Mouse (Mus musculus) hindbrain, embryonic 10.5 days (tissue): ENCODE measurements around the gene Ube2b. TPM values are rescaled to one million over a fixed set of nuclear protein-coding genes. Genes with fewer than 3 reads are reported as not detected.

Experiments
- DNase-seq: peaks from one replicate; pipeline ENCODE4 v3.0.0-alpha.2; 2017; ENCODE audit warnings: low spot score
- H3K27ac ChIP-seq: fragments of 300-500 bp; sonication (generic); 2 replicates; pipeline ENCODE4 v1.5.1; 2016; ENCODE audit warnings: mild to moderate bottlenecking, moderate library complexity
- H3K27me3 ChIP-seq: fragments of 300-500 bp; sonication (generic); 2 replicates; pipeline ENCODE4 v1.6.1; 2016; ENCODE audit warnings: mild to moderate bottlenecking; ENCODE audit not compliant: poor library complexity, insufficient read depth, severe bottlenecking
- H3K36me3 ChIP-seq: fragments of 300-500 bp; sonication (generic); 2 replicates; pipeline ENCODE4 v1.6.1; 2016; ENCODE audit warnings: mild to moderate bottlenecking, moderate library complexity
- H3K4me1 ChIP-seq: fragments of 300-500 bp; sonication (generic); replicated peaks from 2 replicates; pipeline ENCODE4 v1.6.1; 2016; ENCODE audit warnings: mild to moderate bottlenecking
- H3K4me3 ChIP-seq: fragments of 300-500 bp; sonication (generic); 2 replicates; pipeline ENCODE4 v1.5.1; 2016; ENCODE audit warnings: mild to moderate bottlenecking, moderate library complexity
- H3K9me3 ChIP-seq: fragments of 300-500 bp; sonication (generic); 2 replicates; pipeline ENCODE4 v1.6.1; 2016; ENCODE audit warnings: mild to moderate bottlenecking, moderate library complexity
- WGBS: fragments of 180-500 bp; shearing (Covaris S2); methylation state at CpG from one replicate; pipeline ENCODE4 v1.1.7; 2016; 5-methylcytosine and 5-hydroxymethylcytosine counted together
- polyA plus RNA-seq: library from polyadenylated mRNA; unstranded; fragments of >200 nt; fragmentation: Nextera tagmentation; extraction: Ambion mirVana; gene quantifications from 2 replicates; pipeline ENCODE4 v1.2.1, GENCODE M21; 2016

Gene Ube2b
- polyA plus RNA-seq, 1 experiment from 2014 or later: 205 TPM

GRCm38 (mm10) chr11:51960967-51961471 lies 39.5 kb downstream of the Ube2b start:
- Histone ChIP-seq H3K4me1 (no peaks in the 10 kb centered on the region), H3K36me3 (no peaks in the 10 kb centered on the region), H3K27me3 (no peaks in the 10 kb centered on the region), H3K27ac (no peak overlapping the region), H3K4me3 (no peak overlapping the region), H3K9me3 (no peaks in the 10 kb centered on the region)
- DNase-seq: no peak
- 75% methylated on average over 11 of the region's 11 CpGs for WGBS

DNA sequence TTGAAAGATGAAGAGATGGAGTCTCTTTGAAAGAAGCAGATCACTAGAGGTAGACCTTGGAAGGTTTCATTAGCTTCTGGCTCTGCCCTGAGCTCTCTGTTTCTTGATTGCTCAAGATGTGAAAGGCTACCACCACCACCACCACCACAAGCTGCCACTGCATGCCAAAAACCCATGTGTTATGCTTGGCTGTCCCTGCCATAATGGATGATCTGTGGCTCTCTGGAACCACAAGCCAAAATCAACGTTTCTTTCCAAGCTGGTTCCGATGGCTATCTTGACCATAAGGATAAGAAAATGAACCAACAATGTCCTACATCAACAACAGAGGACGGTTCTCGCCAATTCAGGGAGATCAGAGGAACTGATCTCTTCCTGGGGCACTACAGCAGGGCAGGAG lies 40.5 kb downstream of the Ube2b start:
- Histone ChIP-seq H3K36me3 (no peaks in the 10 kb centered on the region), H3K27ac (no peak overlapping the region), H3K27me3 (no peaks in the 10 kb centered on the region), H3K4me1 (no peaks in the 10 kb centered on the region), H3K4me3 (no peak overlapping the region), H3K9me3 (no peaks in the 10 kb centered on the region)
- DNase-seq: no peak
- 86% methylated on average over 4 of the region's 4 CpGs for WGBS

GRCm38 (mm10) chr11:51959511-51959910 lies 41.1 kb downstream of the Ube2b start:
- no peaks in the 10 kb centered on the region for H3K36me3 ChIP-seq
- H3K27me3 ChIP-seq: no peaks in the 10 kb centered on the region
- H3K4me3 ChIP-seq: no peak overlapping the region
- H3K4me1 ChIP-seq: no peaks in the 10 kb centered on the region
- no peak for DNase-seq
- H3K9me3 ChIP-seq: no peaks in the 10 kb centered on the region
- 82% methylated on average over 5 of the region's 5 CpGs for WGBS
- H3K27ac ChIP-seq: no peak overlapping the region

- Histone ChIP-seq H3K4me1 (no peaks in the 10 kb centered on the region), H3K27ac (no peak overlapping the region), H3K9me3 (no peaks in the 10 kb centered on the region), H3K4me3 (no peak overlapping the region), H3K36me3 (no peaks in the 10 kb centered on the region), H3K27me3 (no peaks in the 10 kb centered on the region)
- 91% methylated on average over 4 of the region's 4 CpGs for WGBS
- DNase-seq: no peak
Measured at GRCm38 (mm10) chr11:51957760-51958159, 42.8 kb downstream of the Ube2b start.

- H3K9me3 ChIP-seq: no peaks in the 10 kb centered on the region
- no peaks in the 10 kb centered on the region for H3K27me3 ChIP-seq
- no peaks in the 10 kb centered on the region for H3K36me3 ChIP-seq
- 86% methylated on average over 9 of the region's 9 CpGs for WGBS
- no peak overlapping the region for H3K4me3 ChIP-seq
- H3K4me1 ChIP-seq: no peaks in the 10 kb centered on the region
- DNase-seq: no peak
- no peak overlapping the region for H3K27ac ChIP-seq
Measured at GRCm38 (mm10) chr11:51956112-51956511, 44.5 kb downstream of the Ube2b start.

DNA sequence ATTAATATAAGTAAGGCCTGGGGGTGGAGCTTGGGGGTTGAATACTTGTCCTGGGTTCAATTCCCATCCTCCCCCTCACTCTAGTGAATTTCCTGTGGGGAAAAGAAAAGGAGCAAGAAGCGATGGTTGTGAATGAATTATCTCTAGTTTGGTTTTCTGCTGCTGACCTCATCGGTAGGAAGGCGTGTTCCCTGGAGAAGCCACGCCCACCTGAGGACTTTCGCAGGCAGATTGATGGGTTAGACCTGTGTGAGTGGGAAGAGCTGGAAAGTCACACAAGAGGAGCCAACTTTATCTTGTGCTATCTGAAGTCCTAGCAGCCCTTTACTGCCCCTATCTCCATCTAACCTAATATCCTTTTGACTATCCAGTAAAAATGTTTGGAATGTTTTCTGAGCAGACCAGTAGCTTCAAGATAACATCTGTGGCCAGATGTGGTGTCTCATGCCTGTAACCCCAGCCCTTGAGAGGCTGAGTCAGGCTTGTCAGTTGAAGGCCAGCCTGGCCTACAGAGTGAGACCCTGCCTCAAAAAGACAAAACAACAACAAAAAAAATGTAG lies 48.6 kb downstream of the Ube2b start:
- 68% methylated on average over 5 of the region's 5 CpGs for WGBS
- DNase-seq: no peak
- H3K27ac ChIP-seq: no peak overlapping the region
- H3K4me1 ChIP-seq: no peaks in the 10 kb centered on the region
- H3K9me3 ChIP-seq: no peaks in the 10 kb centered on the region
- no peaks in the 10 kb centered on the region for H3K27me3 ChIP-seq
- no peak overlapping the region for H3K4me3 ChIP-seq
- H3K36me3 ChIP-seq: no peaks in the 10 kb centered on the region

DNA sequence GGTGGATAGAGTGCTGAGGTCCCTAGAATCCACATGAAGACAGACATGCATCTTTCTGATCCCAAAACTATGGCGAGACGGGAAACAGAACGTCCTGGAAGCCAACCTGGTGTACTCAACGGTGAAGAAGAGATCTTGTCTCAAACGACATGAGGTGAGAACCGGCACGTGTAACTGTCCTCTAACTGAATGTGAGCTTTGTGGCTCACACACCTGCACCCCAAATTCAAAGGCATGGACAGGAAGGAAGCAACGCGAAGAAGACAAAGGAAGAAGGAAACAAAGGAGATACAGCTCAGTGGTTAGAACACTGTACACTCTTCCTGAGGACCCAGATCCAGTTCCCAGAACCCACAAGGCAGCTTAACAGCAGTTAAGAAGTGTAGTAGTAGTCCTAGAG lies 50.6 kb downstream of the Ube2b start:
- Histone ChIP-seq H3K27ac (no peak overlapping the region), H3K4me3 (no peak overlapping the region), H3K4me1 (peaks cover 7% of the 10 kb centered on the region; the same call in 1 of the 2 replicates), H3K27me3 (no peaks in the 10 kb centered on the region), H3K9me3 (no peaks in the 10 kb centered on the region), H3K36me3 (no peaks in the 10 kb centered on the region)
- 89% methylated on average over 9 of the region's 9 CpGs for WGBS
- DNase-seq: no peak

DNA sequence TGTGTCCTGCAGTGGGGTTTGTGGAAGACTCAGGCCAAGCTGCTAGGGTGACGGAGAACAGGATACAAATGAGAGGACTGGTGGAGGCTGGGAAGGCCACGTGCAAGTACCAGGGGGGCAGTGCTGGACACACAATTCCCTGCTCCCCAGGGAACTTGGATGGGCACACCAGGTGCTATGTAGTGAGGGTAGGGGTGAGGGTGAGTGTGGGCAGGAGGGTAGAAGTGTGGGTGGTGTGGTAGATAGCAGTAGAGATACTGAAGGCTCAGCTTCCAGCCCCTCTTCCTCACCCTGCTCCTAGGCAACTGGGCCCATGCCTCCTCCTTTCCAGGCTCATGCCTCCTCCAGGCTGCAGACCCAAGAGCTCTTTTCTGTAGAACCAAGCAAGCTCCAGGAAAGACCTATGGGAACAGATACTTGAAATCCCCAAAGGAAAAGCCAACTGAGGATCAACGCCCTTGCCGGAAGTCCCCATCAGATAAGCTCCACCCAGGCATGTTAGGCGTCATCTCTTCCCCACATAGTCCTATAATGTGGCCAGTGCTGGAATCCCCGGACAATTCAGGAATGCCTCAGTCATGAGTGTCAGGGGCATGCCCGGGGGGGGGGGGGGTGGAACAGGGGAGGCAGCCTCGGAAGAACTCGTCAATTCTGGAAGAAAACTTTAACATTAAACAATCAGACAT lies 51.3 kb downstream of the Ube2b start:
- H3K4me3 ChIP-seq: no peak overlapping the region
- H3K4me1 ChIP-seq: peaks cover 7% of the 10 kb centered on the region; the same call in 1 of the 2 replicates
- no peak for DNase-seq
- no peak overlapping the region for H3K27ac ChIP-seq
- H3K36me3 ChIP-seq: no peaks in the 10 kb centered on the region
- no peaks in the 10 kb centered on the region for H3K27me3 ChIP-seq
- 84% methylated on average over 9 of the region's 9 CpGs for whole genome bisulfite sequencing
- no peaks in the 10 kb centered on the region for H3K9me3 ChIP-seq

DNA sequence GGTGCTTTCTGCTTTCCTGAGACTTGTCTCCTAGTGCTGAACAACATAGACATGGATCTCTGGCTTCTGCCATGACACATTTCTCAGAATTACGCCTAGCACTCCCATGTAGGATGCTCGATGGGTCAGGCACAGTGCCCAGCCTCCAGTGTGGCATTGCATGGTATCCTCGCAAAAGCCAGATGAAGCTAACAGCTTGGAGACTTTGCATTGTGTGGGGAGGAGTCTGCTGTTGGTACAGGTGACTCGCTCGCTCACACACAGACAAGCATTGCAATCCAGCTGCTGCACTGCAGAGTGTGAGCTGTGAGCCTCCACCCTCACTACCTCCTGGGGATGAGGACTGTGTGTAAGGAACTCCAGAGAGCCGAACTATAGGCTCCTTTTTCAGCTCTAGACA lies 54.4 kb downstream of the Ube2b start:
- H3K36me3 ChIP-seq: no peaks in the 10 kb centered on the region
- H3K4me1 ChIP-seq: peaks cover 19% of the 10 kb centered on the region
- no peak for DNase-seq
- H3K27ac ChIP-seq: no peak overlapping the region
- no peaks in the 10 kb centered on the region for H3K27me3 ChIP-seq
- WGBS: 73% methylated on average over 6 of the region's 6 CpGs
- no peak overlapping the region for H3K4me3 ChIP-seq
- no peaks in the 10 kb centered on the region for H3K9me3 ChIP-seq

GRCm38 (mm10) chr11:51945548-51945947 lies 55.0 kb downstream of the Ube2b start:
- no peaks in the 10 kb centered on the region for H3K36me3 ChIP-seq
- WGBS: 47% methylated on average over 8 of the region's 8 CpGs
- DNase-seq: no peak
- no peaks in the 10 kb centered on the region for H3K9me3 ChIP-seq
- peaks cover 19% of the 10 kb centered on the region for H3K4me1 ChIP-seq
- H3K27ac ChIP-seq: no peak overlapping the region
- H3K27me3 ChIP-seq: no peaks in the 10 kb centered on the region
- no peak overlapping the region for H3K4me3 ChIP-seq

GRCm38 (mm10) chr11:51944239-51944638 lies 56.3 kb downstream of the Ube2b start:
- Histone ChIP-seq H3K9me3 (no peaks in the 10 kb centered on the region), H3K27me3 (no peaks in the 10 kb centered on the region), H3K36me3 (no peaks in the 10 kb centered on the region), H3K4me1 (peaks cover 19% of the 10 kb centered on the region), H3K27ac (no peak overlapping the region), H3K4me3 (no peak overlapping the region)
- DNase-seq: no peak
- 78% methylated on average over 3 of the region's 3 CpGs for WGBS

GRCm38 (mm10) chr11:51943500-51943841 lies 57.1 kb downstream of the Ube2b start:
- H3K9me3 ChIP-seq: no peaks in the 10 kb centered on the region
- no peak for DNase-seq
- H3K4me3 ChIP-seq: no peak overlapping the region
- 58% methylated on average over 6 of the region's 6 CpGs for WGBS
- no peaks in the 10 kb centered on the region for H3K36me3 ChIP-seq
- peaks cover 19% of the 10 kb centered on the region for H3K4me1 ChIP-seq
- no peak overlapping the region; the same call in 1 of the 2 replicates for H3K27ac ChIP-seq
- H3K27me3 ChIP-seq: no peaks in the 10 kb centered on the region

- Histone ChIP-seq H3K4me3 (no peak overlapping the region), H3K27me3 (no peaks in the 10 kb centered on the region), H3K36me3 (no peaks in the 10 kb centered on the region), H3K27ac (peak overlapping the region; percentile 23; the same call in 1 of the 2 replicates), H3K4me1 (peaks cover 19% of the 10 kb centered on the region), H3K9me3 (no peaks in the 10 kb centered on the region)
- 64% methylated on average over 15 of the region's 15 CpGs for WGBS
- DNase-seq: no peak
Measured at GRCm38 (mm10) chr11:51942602-51943499, 57.7 kb downstream of the Ube2b start.
